Mouse (Mus musculus): ENCODE measurements around the gene Map6. TPM values are rescaled to one million over a fixed set of nuclear protein-coding genes. Genes with fewer than 3 reads are reported as not detected.

Map6 gene
- polyA plus RNA-seq, 1 experiment, result 0.39 TPM

DNA sequence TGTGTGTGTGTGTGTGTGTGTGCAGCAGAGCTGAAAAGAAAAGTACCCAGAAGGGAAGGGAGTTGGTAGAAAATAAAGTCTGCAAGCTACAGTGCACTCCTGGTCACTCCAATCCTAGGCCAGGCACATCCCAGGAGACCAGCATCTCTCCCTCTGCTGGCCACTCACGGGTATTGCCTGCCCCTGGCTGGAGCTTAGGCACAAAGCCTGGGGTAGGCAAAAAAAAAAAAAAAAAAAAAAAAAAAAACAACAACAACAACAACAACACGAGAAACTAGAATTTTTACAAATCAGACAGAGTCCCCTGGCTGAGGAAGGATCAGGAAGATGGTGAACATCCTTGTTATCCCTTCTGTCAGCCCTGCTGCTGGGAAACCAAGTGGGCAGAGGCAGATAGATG is 37.8 kb upstream of the Map6 start:
- Histone ChIP-seq H3K27ac (ENCODE audit: insufficient read depth, low read length) (no peak overlapping the region), H3K4me3 (ENCODE audit: extremely low read depth, insufficient read depth, insufficient read length) (no peak overlapping the region), H3K4me1 (ENCODE audit: control insufficient read depth, insufficient read depth, insufficient read length) (no peaks in the 10 kb centered on the region), H3K36me3 (ENCODE audit: control insufficient read depth, insufficient read depth, low read length) (no peaks in the 10 kb centered on the region), H3K27me3 (ENCODE audit: control insufficient read depth, insufficient read depth, low read length) (no peaks in the 10 kb centered on the region)
- WGBS, result 20% methylated on average over 2 of the region's 2 CpGs
- no peak for TF ChIP-seq POLR2A (IDR thresholded peaks at IDR 0.05; ENCODE audit: low read depth, low read length)
- peak; percentile 29; the same call in 1 of the 2 replicates for TF ChIP-seq CTCF (IDR thresholded peaks at IDR 0.05; ENCODE audit: extremely low read depth, insufficient read depth, insufficient read length, insufficient replicate concordance)
- no peak for DNase-seq (ENCODE audit: low read depth in 1 of 2, low spot score in 2 of 2)

DNA sequence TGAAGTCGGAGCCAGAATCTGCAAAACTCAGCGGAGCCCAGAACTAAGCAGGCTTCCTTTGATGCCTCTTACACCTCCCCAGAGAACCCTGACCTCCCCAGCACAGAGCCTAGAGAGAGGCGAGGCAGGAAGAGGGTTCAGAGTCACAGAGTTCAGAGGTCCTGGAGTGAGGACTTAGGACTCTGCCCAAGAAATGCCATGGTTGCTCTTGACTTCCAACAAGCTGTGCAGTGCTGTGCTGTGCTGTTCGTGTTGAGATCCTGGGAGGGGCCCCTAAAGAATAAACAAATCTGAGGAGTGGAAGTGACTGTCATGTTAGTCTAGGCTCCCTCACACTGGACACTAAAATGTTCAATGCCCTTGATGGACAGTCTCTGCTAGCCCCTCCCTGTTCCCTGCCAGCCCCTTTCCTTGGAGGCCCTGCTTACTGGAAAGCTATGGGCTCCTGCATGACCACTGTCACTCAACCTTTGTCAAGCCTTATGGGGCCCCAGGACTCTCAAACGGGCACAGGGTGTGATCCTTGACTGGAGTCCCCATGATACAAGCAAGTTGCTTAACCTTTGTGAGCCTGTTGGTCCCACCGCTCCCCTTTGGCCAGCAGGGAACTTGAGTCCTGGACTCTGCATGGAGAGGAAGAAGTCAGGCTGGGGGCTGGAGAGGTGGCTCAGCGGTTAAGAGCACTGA is 37.0 kb upstream of the Map6 start:
- Histone ChIP-seq H3K4me1 (ENCODE audit: control insufficient read depth, insufficient read depth, insufficient read length) (no peaks in the 10 kb centered on the region), H3K27me3 (ENCODE audit: control insufficient read depth, insufficient read depth, low read length) (no peaks in the 10 kb centered on the region), H3K27ac (ENCODE audit: insufficient read depth, low read length) (no peak overlapping the region), H3K36me3 (ENCODE audit: control insufficient read depth, insufficient read depth, low read length) (no peaks in the 10 kb centered on the region), H3K4me3 (ENCODE audit: extremely low read depth, insufficient read depth, insufficient read length) (no peak overlapping the region)
- WGBS, result 84% methylated on average over 7 of the region's 7 CpGs
- DNase-seq (ENCODE audit: low read depth in 1 of 2, low spot score in 2 of 2), result no peak
- TF ChIP-seq CTCF (IDR thresholded peaks at IDR 0.05; ENCODE audit: extremely low read depth, insufficient read depth, insufficient read length, insufficient replicate concordance) (no peak), POLR2A (IDR thresholded peaks at IDR 0.05; ENCODE audit: low read depth, low read length) (no peak)

DNA sequence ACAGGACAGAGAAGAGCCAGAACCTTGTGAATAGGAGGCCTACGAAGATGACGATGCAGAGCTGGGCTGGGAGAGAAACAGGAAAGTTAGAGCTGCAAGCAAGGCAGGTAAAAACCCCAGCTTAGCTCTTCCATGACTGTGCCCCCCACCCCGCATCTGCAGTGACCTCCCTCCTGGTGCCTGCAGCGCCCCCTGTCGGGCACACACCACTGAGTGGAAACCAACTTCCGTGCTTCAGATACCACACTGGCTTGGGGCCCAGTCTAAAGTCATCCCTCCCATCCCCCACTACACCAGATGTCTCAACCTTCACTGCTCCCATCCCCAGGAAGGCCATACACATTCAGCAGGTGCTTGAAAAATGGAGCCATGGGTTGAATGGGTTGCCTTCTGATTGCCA is 34.7 kb upstream of the Map6 start:
- TF ChIP-seq POLR2A (IDR thresholded peaks at IDR 0.05; ENCODE audit: low read depth, low read length) (no peak), CTCF (IDR thresholded peaks at IDR 0.05; ENCODE audit: extremely low read depth, insufficient read depth, insufficient read length, insufficient replicate concordance) (no peak)
- Histone ChIP-seq H3K27ac (ENCODE audit: insufficient read depth, low read length) (no peak overlapping the region), H3K27me3 (ENCODE audit: control insufficient read depth, insufficient read depth, low read length) (no peaks in the 10 kb centered on the region), H3K4me3 (ENCODE audit: extremely low read depth, insufficient read depth, insufficient read length) (no peak overlapping the region), H3K36me3 (ENCODE audit: control insufficient read depth, insufficient read depth, low read length) (no peaks in the 10 kb centered on the region), H3K4me1 (ENCODE audit: control insufficient read depth, insufficient read depth, insufficient read length) (no peaks in the 10 kb centered on the region)
- 77% methylated on average over 6 of the region's 6 CpGs for WGBS
- no peak for DNase-seq (ENCODE audit: low read depth in 1 of 2, low spot score in 2 of 2)

DNA sequence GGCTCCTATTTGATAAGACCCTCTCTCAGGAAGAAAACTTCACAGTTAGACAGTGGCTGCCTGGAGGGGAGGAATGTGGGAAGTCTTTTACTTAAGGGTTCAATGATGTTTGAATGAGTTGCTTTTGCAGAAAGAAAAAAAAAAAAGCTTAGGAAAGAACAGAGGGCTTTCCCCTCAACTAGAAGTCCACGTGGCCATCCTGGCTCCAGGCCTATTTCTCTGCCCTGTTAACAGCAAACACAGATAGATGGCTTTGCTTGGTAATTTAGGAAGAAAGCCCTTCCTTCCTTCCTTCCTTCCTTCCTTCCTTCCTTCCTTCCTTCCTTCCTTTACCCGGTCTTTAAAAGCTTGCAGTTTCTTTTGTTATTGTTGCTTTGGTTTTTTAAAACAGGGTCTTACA is 32.3 kb upstream of the Map6 start:
- no peak overlapping the region for H3K4me3 ChIP-seq (ENCODE audit: extremely low read depth, insufficient read depth, insufficient read length)
- no peaks in the 10 kb centered on the region for H3K36me3 ChIP-seq (ENCODE audit: control insufficient read depth, insufficient read depth, low read length)
- no peaks in the 10 kb centered on the region for H3K4me1 ChIP-seq (ENCODE audit: control insufficient read depth, insufficient read depth, insufficient read length)
- 40% methylated on average over 2 of the region's 2 CpGs for WGBS
- no peak for DNase-seq (ENCODE audit: low read depth in 1 of 2, low spot score in 2 of 2)
- H3K27ac ChIP-seq (ENCODE audit: insufficient read depth, low read length), result no peak overlapping the region
- TF ChIP-seq CTCF (IDR thresholded peaks at IDR 0.05; ENCODE audit: extremely low read depth, insufficient read depth, insufficient read length, insufficient replicate concordance) (no peak), POLR2A (IDR thresholded peaks at IDR 0.05; ENCODE audit: low read depth, low read length) (no peak)
- peaks cover 5% of the 10 kb centered on the region; the same call in 1 of the 2 replicates for H3K27me3 ChIP-seq (ENCODE audit: control insufficient read depth, insufficient read depth, low read length)

DNA sequence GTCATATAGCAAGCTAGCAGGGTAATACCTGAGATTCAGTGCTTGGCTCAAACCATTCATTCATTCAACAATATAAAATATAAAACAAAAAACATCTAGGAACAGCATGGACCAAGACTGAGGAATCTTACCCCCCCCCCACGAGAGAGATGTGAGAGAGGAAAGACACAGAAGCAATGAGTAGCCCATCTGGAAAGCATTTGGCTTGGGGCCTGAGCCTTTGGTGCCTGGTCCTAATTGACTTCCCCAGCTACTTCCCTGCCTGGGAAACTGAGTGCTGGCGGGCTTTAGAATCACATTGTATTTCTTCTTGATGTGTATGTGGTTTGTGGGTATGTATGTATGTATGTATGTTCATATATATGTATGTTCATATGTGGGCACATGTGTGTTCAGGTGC is 31.6 kb upstream of the Map6 start:
- no peak for DNase-seq (ENCODE audit: low read depth in 1 of 2, low spot score in 2 of 2)

GRCm38 (mm10) chr7:99236888-99237660 is 30.2 kb upstream of the Map6 start:
- no peak for DNase-seq (ENCODE audit: low read depth in 1 of 2, low spot score in 2 of 2)
- Histone ChIP-seq H3K27me3 (ENCODE audit: control insufficient read depth, insufficient read depth, low read length) (peaks cover 5% of the 10 kb centered on the region; the same call in 1 of the 2 replicates), H3K36me3 (ENCODE audit: control insufficient read depth, insufficient read depth, low read length) (no peaks in the 10 kb centered on the region), H3K4me3 (ENCODE audit: extremely low read depth, insufficient read depth, insufficient read length) (no peak overlapping the region), H3K27ac (ENCODE audit: insufficient read depth, low read length) (no peak overlapping the region), H3K4me1 (ENCODE audit: control insufficient read depth, insufficient read depth, insufficient read length) (no peaks in the 10 kb centered on the region)
- WGBS, result 85% methylated on average over 8 of the region's 8 CpGs
- no peak for TF ChIP-seq POLR2A (IDR thresholded peaks at IDR 0.05; ENCODE audit: low read depth, low read length)
- TF ChIP-seq CTCF (IDR thresholded peaks at IDR 0.05; ENCODE audit: extremely low read depth, insufficient read depth, insufficient read length, insufficient replicate concordance), result no peak

More for the DNA sequence above, 31.6 kb upstream of the Map6 start:
- no peak for TF ChIP-seq CTCF (IDR thresholded peaks at IDR 0.05; ENCODE audit: extremely low read depth, insufficient read depth, insufficient read length, insufficient replicate concordance)
- TF ChIP-seq POLR2A (IDR thresholded peaks at IDR 0.05; ENCODE audit: low read depth, low read length), result no peak
- H3K27me3 ChIP-seq (ENCODE audit: control insufficient read depth, insufficient read depth, low read length), result peaks cover 5% of the 10 kb centered on the region; the same call in 1 of the 2 replicates
- WGBS, result 75% methylated on average over 2 of the region's 2 CpGs
- H3K4me1 ChIP-seq (ENCODE audit: control insufficient read depth, insufficient read depth, insufficient read length), result no peaks in the 10 kb centered on the region
- H3K4me3 ChIP-seq (ENCODE audit: extremely low read depth, insufficient read depth, insufficient read length), result no peak overlapping the region
- H3K27ac ChIP-seq (ENCODE audit: insufficient read depth, low read length), result no peak overlapping the region
- no peaks in the 10 kb centered on the region for H3K36me3 ChIP-seq (ENCODE audit: control insufficient read depth, insufficient read depth, low read length)

Data from spleen, adult 2 months (tissue).